Mouse (Mus musculus) CH12.LX (cell line): ENCODE measurements around the gene Gm49396. TPM values are rescaled to one million over a fixed set of nuclear protein-coding genes. Genes with fewer than 3 reads are reported as not detected.

Source experiments
- DNase-seq: peaks from one replicate; pipeline ENCODE4 v3.0.0-alpha.2; 2013; ENCODE audit errors: extremely low read depth
- H3K27ac ChIP-seq: 2 replicates; pipeline ENCODE4 v1.5.1; 2012; ENCODE audit warnings: low read depth, mild to moderate bottlenecking, control low read depth, moderate library complexity; ENCODE audit not compliant: insufficient read depth
- H3K27me3 ChIP-seq: replicated peaks from 2 replicates; pipeline ENCODE3; 2012; ENCODE audit warnings: inconsistent platforms
- H3K36me3 ChIP-seq, 2 experiments: replicated peaks in 1 of 2; 2 replicates each; pipeline versions ENCODE3 to v1.6.1; 2012; ENCODE audit warnings: inconsistent platforms in 1 of 2, low read length in 1 of 2, mild to moderate bottlenecking in 1 of 2, mixed read lengths in 1 of 2, moderate library complexity in 1 of 2; ENCODE audit not compliant: control insufficient read depth in 1 of 2, insufficient read depth in 1 of 2
- H3K4me1 ChIP-seq, 2 experiments: 2 replicates each; pipeline ENCODE4 v1.6.1; 2012; ENCODE audit warnings: inconsistent platforms in 1 of 2, moderate library complexity in 1 of 2; ENCODE audit not compliant: insufficient read depth in 2 of 2, control insufficient read depth in 1 of 2
- H3K4me2 ChIP-seq: 2 replicates; pipeline ENCODE4 v1.6.1; 2012; ENCODE audit warnings: low read depth, mild to moderate bottlenecking, control low read depth; ENCODE audit not compliant: poor library complexity, insufficient read depth, severe bottlenecking
- H3K4me3 ChIP-seq, 3 experiments: fragments of 150-350 bp in 1 of 3; sonication (generic) in 1 of 3; replicated peaks in 1 of 3; 2 replicates each; pipeline versions ENCODE3 to v1.5.1; 2011 to 2012; ENCODE audit warnings: low read depth in 2 of 3, low read length in 2 of 3, mild to moderate bottlenecking in 2 of 3, moderate library complexity in 2 of 3, control low read depth in 1 of 3, improper control_type of control experiment in 1 of 3, inconsistent platforms in 1 of 3, mixed read lengths in 1 of 3; ENCODE audit not compliant: poor library complexity in 1 of 3
- H3K79me2 ChIP-seq: replicated peaks from 2 replicates; pipeline ENCODE4 v1.6.1; 2012; ENCODE audit warnings: mild to moderate bottlenecking, moderate library complexity; ENCODE audit not compliant: control insufficient read depth, poor library complexity, insufficient read depth, severe bottlenecking; ENCODE audit errors: extremely low read depth
- H3K9ac ChIP-seq: 2 replicates; pipeline ENCODE4 v1.6.1; 2012; ENCODE audit warnings: low read depth, mild to moderate bottlenecking, control low read depth, moderate library complexity; ENCODE audit not compliant: insufficient read depth
- H3K9me3 ChIP-seq: replicated peaks from 2 replicates; pipeline ENCODE3; 2012; ENCODE audit warnings: low read length, inconsistent platforms, mixed read lengths
- BHLHE40 ChIP-seq: IDR thresholded peaks from 2 replicates; pipeline ENCODE4 v1.6.1; 2011; ENCODE audit warnings: mild to moderate bottlenecking, low read depth, low read length, improper control_type of control experiment
- CHD1 ChIP-seq: IDR thresholded peaks from 2 replicates; pipeline ENCODE4 v1.6.1; 2012; ENCODE audit warnings: low read depth, low read length, improper control_type of control experiment, inconsistent platforms
- CHD2 ChIP-seq: IDR thresholded peaks from 2 replicates; pipeline ENCODE4 v1.6.1; 2011; ENCODE audit warnings: low read length, improper control_type of control experiment
- E2F4 ChIP-seq: IDR thresholded peaks from 2 replicates; pipeline ENCODE4 v1.6.1; 2011; ENCODE audit warnings: low read depth, low read length, improper control_type of control experiment; ENCODE audit not compliant: insufficient replicate concordance
- ELF1 ChIP-seq: IDR thresholded peaks from 2 replicates; pipeline ENCODE4 v1.6.1; 2014; ENCODE audit warnings: low read depth, mild to moderate bottlenecking, inconsistent platforms, low read length, improper control_type of control experiment
- ETS1 ChIP-seq: conservative IDR thresholded peaks from 2 replicates; pipeline ENCODE4 v1.6.1; 2012; ENCODE audit warnings: low read depth, mild to moderate bottlenecking, inconsistent platforms, low read length, improper control_type of control experiment, moderate library complexity
- GABPA ChIP-seq: IDR thresholded peaks from 2 replicates; pipeline ENCODE4 v1.6.1; 2012; ENCODE audit warnings: low read depth, low read length, improper control_type of control experiment, inconsistent platforms; ENCODE audit not compliant: insufficient replicate concordance
- HCFC1 ChIP-seq: IDR thresholded peaks from 2 replicates; pipeline ENCODE4 v1.6.1; 2012; ENCODE audit warnings: low read depth, mild to moderate bottlenecking, inconsistent platforms, low read length, improper control_type of control experiment
- IRF4 ChIP-seq: IDR thresholded peaks from 2 replicates; pipeline ENCODE4 v1.6.1; 2014; ENCODE audit warnings: low read depth, mild to moderate bottlenecking, inconsistent platforms, low read length, improper control_type of control experiment
- JUN ChIP-seq: IDR thresholded peaks from 2 replicates; pipeline ENCODE4 v1.6.1; 2011; ENCODE audit warnings: low read depth, mild to moderate bottlenecking, low read length, improper control_type of control experiment, moderate library complexity; ENCODE audit not compliant: insufficient read depth
- JUND ChIP-seq: conservative IDR thresholded peaks from 2 replicates; pipeline ENCODE4 v1.6.1; 2011; ENCODE audit warnings: low read depth, low read length, improper control_type of control experiment
- KAT2A ChIP-seq: IDR thresholded peaks from 2 replicates; pipeline ENCODE4 v1.6.1; 2012; ENCODE audit warnings: low read length, improper control_type of control experiment, inconsistent platforms; ENCODE audit not compliant: insufficient replicate concordance
- MAX ChIP-seq: IDR thresholded peaks from 2 replicates; pipeline ENCODE4 v1.6.1; 2011; ENCODE audit warnings: low read length, improper control_type of control experiment
- MAZ ChIP-seq: IDR thresholded peaks from 2 replicates; pipeline ENCODE4 v1.6.1; 2012; ENCODE audit warnings: low read depth, mild to moderate bottlenecking, inconsistent platforms, low read length, improper control_type of control experiment, moderate library complexity
- MEF2A ChIP-seq: IDR thresholded peaks from 2 replicates; pipeline ENCODE4 v1.6.1; 2014; ENCODE audit warnings: low read depth, mild to moderate bottlenecking, inconsistent platforms, low read length, improper control_type of control experiment, borderline replicate concordance
- MXI1 ChIP-seq: IDR thresholded peaks from 2 replicates; pipeline ENCODE4 v1.6.1; 2011; ENCODE audit warnings: mild to moderate bottlenecking, low read depth, low read length, improper control_type of control experiment
- MYC ChIP-seq: IDR thresholded peaks from 2 replicates; pipeline ENCODE4 v1.6.1; 2011; ENCODE audit warnings: low read depth, mild to moderate bottlenecking, improper control_type of control experiment, low read length
- NELFE ChIP-seq: IDR thresholded peaks from 2 replicates; pipeline ENCODE4 v1.6.1; 2011; ENCODE audit warnings: low read depth, low read length, improper control_type of control experiment
- NRF1 ChIP-seq: IDR thresholded peaks from 2 replicates; pipeline ENCODE4 v1.6.1; 2014; ENCODE audit warnings: low read depth, mild to moderate bottlenecking, inconsistent platforms, low read length, improper control_type of control experiment, moderate library complexity
- PAX5 ChIP-seq: IDR thresholded peaks from 2 replicates; pipeline ENCODE4 v1.6.1; 2012; ENCODE audit warnings: low read length, inconsistent platforms, mixed read lengths
- POLR2A ChIP-seq: IDR thresholded peaks from 2 replicates; pipeline ENCODE4 v1.6.1; 2011; ENCODE audit warnings: low read depth, mild to moderate bottlenecking, improper control_type of control experiment, low read length
- SIN3A ChIP-seq: IDR thresholded peaks from 2 replicates; pipeline ENCODE4 v1.6.1; 2012; ENCODE audit warnings: low read length, improper control_type of control experiment, inconsistent platforms
- TBP ChIP-seq: conservative IDR thresholded peaks from 2 replicates; pipeline ENCODE4 v1.6.1; 2011; ENCODE audit warnings: low read depth, low read length, improper control_type of control experiment
- TCF12 ChIP-seq: IDR thresholded peaks from 2 replicates; pipeline ENCODE4 v1.6.1; 2014; ENCODE audit warnings: low read depth, mild to moderate bottlenecking, inconsistent platforms, low read length, improper control_type of control experiment
- UBTF ChIP-seq: IDR thresholded peaks from 2 replicates; pipeline ENCODE4 v1.6.1; 2012; ENCODE audit warnings: low read depth, mild to moderate bottlenecking, inconsistent platforms, low read length, improper control_type of control experiment, moderate library complexity
- USF2 ChIP-seq: conservative IDR thresholded peaks from 2 replicates; pipeline ENCODE4 v1.6.1; 2011; ENCODE audit warnings: low read depth, low read length, improper control_type of control experiment
- ZC3H11A ChIP-seq: IDR thresholded peaks from 2 replicates; pipeline ENCODE4 v1.6.1; 2012; ENCODE audit warnings: low read depth, mild to moderate bottlenecking, inconsistent platforms, low read length, improper control_type of control experiment
- ZMIZ1 ChIP-seq: IDR thresholded peaks from 2 replicates; pipeline ENCODE4 v1.6.1; 2012; ENCODE audit warnings: low read depth, mild to moderate bottlenecking, inconsistent platforms, low read length, improper control_type of control experiment
- ZNF384 ChIP-seq: IDR thresholded peaks from 2 replicates; pipeline ENCODE4 v1.6.1; 2012; ENCODE audit warnings: low read depth, low read length, improper control_type of control experiment, inconsistent platforms
- dilution Hi-C: fragments of 300-500 bp; cut with MboI; formaldehyde crosslinking; loops from 2 replicates; pipeline ENCODE4 v1.14.3; 2020; ENCODE audit warnings: low sequenced_read_pairs; ENCODE audit not compliant: extremely low pct_unique_long_range_greater_than_20kb, extremely low pct_ligation_motif_present
- in situ Hi-C: fragments of 300-500 bp; cut with MboI; formaldehyde crosslinking; loops from 3 replicates; pipeline ENCODE4 v1.14.3; 2019; ENCODE audit warnings: low sequenced_read_pairs, low pct_ligation_motif_present, low pct_unique_long_range_greater_than_20kb, mixed read lengths
- polyA plus RNA-seq: library from polyadenylated mRNA; unstranded; fragments of >175 nt; gene quantifications from 2 replicates; pipeline ENCODE4 v1.2.1, GENCODE M21; 2012; ENCODE audit warnings: low read depth; ENCODE audit not compliant: insufficient read length
- total RNA-seq, 2 experiments: library from RNA; depleted of rRNA; stranded (reverse); fragments of 300-350 nt in 1 of 2; fragments of >200 nt in 1 of 2; gene quantifications; 2 replicates each; pipeline ENCODE4 v1.2.3; 2012 to 2014

The Gm49396 gene
- total RNA-seq (2012; rRNA removed) = 2.6 and 2.7 TPM in 2 replicates
- 1.9 and 2.3 TPM in 2 replicates for total RNA-seq (2014; rRNA removed)
- polyA plus RNA-seq = 3.3 and 3.8 TPM in 2 replicates

GRCm38 (mm10) chr7:30563117-30563905 is at the start of gene Gm49396, which contains the start of the genes U2af1l4 and Psenen:
Gene Gm49396 (plus strand): TSS chr7:30563344.
Gene U2af1l4 (plus strand): TSS chr7:30563301.
Gene Psenen (minus strand): TSS chr7:30563627.
- DNase-seq = peak; percentile 99
- Histone ChIP-seq H3K9me3 (no peaks in the 10 kb centered on the region), H3K27me3 (no peaks in the 10 kb centered on the region), H3K4me1 (peaks cover 7 to 28% of the 10 kb centered on the region in 2 experiments; a peak in 3 of 4 replicates), H3K4me3 (peak within 1 kb of the TSS; percentile 85 to 100 (median 90)), H3K27ac (peak within 1 kb of the TSS; percentile 81), H3K4me2 (peak within 1 kb of the TSS; percentile 77), H3K9ac (peak within 1 kb of the TSS; percentile 99), H3K36me3 (peaks cover 28 to 47% of the 10 kb centered on the region in 2 experiments), H3K79me2 (peaks cover 22% of the 10 kb centered on the region)
- TF ChIP-seq JUND (no peak; the same call in 1 of the 2 replicates), MYC (peak; percentile 89), E2F4 (peak; percentile 29; the same call in 1 of the 2 replicates), ZC3H11A (no peak), NELFE (no peak), POLR2A (peak; percentile 60), IRF4 (0 out of 2 replicates have a peak, but pooled peaks have one; percentile 42), USF2 (no peak), KAT2A (peak; percentile 98; the same call in 1 of the 2 replicates), ETS1 (0 out of 2 replicates have a peak, but pooled peaks have one; percentile 24), TCF12 (peak; percentile 69), TBP (peak; percentile 72; the same call in 1 of the 2 replicates), ZNF384 (peak; percentile 94), MXI1 (peak; percentile 80), NRF1 (peak; percentile 90), UBTF (no peak), CHD1 (no peak), JUN (no peak), GABPA (peak; percentile 64; the same call in 1 of the 2 replicates), HCFC1 (peak; percentile 96), PAX5 (no peak), BHLHE40 (peak; percentile 77; the same call in 1 of the 2 replicates), ELF1 (peak; percentile 69), MAX (peak; percentile 93), MAZ (peak; percentile 60; the same call in 1 of the 2 replicates), MEF2A (peak; percentile 68), CHD2 (peak; percentile 98), SIN3A (peak; percentile 89; the same call in 1 of the 2 replicates), ZMIZ1 (0 out of 2 replicates have a peak, but pooled peaks have one; percentile 51)
- in situ Hi-C loops (no loop called here), dilution Hi-C loops (no loop called here)
